Mouse (Mus musculus) CH12.LX (cell line): ENCODE data around the gene Polr2f.

Experiments
- CTCF ChIP-seq, 2 experiments: IDR thresholded peaks in 1 of 2; conservative IDR thresholded peaks in 1 of 2; 2 replicates each; pipeline ENCODE4 v1.5.1; 2011 to 2012; ENCODE audit warnings: low read depth in 2 of 2, low read length in 2 of 2, improper control_type of control experiment in 1 of 2, inconsistent platforms in 1 of 2, mild to moderate bottlenecking in 1 of 2, moderate library complexity in 1 of 2
- E2F4 ChIP-seq: IDR thresholded peaks from 2 replicates; pipeline ENCODE4 v1.6.1; 2011; ENCODE audit warnings: low read depth, low read length, improper control_type of control experiment; ENCODE audit not compliant: insufficient replicate concordance
- EP300 ChIP-seq: IDR thresholded peaks from 2 replicates; pipeline ENCODE4 v1.6.1; 2011; ENCODE audit warnings: low read length, improper control_type of control experiment
- MAX ChIP-seq: IDR thresholded peaks from 2 replicates; pipeline ENCODE4 v1.6.1; 2011; ENCODE audit warnings: low read length, improper control_type of control experiment
- NRF1 ChIP-seq: IDR thresholded peaks from 2 replicates; pipeline ENCODE4 v1.6.1; 2014; ENCODE audit warnings: low read depth, mild to moderate bottlenecking, inconsistent platforms, low read length, improper control_type of control experiment, moderate library complexity
- POLR2A ChIP-seq: IDR thresholded peaks from 2 replicates; pipeline ENCODE4 v1.6.1; 2011; ENCODE audit warnings: low read depth, mild to moderate bottlenecking, improper control_type of control experiment, low read length
- POLR2AphosphoS2 ChIP-seq: IDR thresholded peaks from 2 replicates; pipeline ENCODE4 v1.6.1; 2011; ENCODE audit warnings: low read depth, low read length, improper control_type of control experiment
- SMC3 ChIP-seq: IDR thresholded peaks from 2 replicates; pipeline ENCODE4 v1.6.1; 2011; ENCODE audit warnings: low read depth, low read length, improper control_type of control experiment
- USF2 ChIP-seq: conservative IDR thresholded peaks from 2 replicates; pipeline ENCODE4 v1.6.1; 2011; ENCODE audit warnings: low read depth, low read length, improper control_type of control experiment

DNA sequence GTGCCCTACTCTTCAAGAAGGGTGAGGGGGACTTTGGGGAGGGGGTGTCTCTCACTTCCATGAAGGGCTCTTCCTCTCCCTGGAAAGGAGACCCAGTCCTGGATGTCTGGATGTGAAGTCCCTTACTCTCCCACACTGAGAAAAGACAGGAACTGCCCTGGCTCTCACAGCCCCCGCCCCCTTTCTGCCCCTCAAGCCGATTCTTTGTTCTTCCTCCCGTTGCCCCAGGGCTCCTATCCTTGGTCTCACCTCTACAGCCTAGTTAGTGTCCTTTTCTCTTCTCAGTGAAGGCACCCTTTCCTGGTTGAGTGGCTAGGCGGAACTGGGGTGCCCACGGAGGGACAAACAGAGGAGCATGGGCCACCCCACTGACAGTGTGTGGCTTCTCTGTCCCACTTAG is 24.3 kb downstream of the Polr2f start, which contains the start of gene Sox10:
- no peak for TF ChIP-seq POLR2A
- no peak for TF ChIP-seq CTCF (conservative IDR thresholded peaks at IDR 0.05 in 1 of 2, IDR thresholded peaks at IDR 0.05 in 1 of 2; ENCODE audit: low read depth in 2 of 2, low read length in 2 of 2)
- no peak for TF ChIP-seq E2F4
- no peak for TF ChIP-seq EP300
- TF ChIP-seq POLR2AphosphoS2: no peak
- no peak for TF ChIP-seq SMC3
- no peak for TF ChIP-seq NRF1
- no peak for TF ChIP-seq USF2
- TF ChIP-seq MAX: no peak
